Mouse (Mus musculus) 416B (cell line): ENCODE results near the gene Cdk19.
"Not testable (repeated sequence)": the region's sequence is repeated elsewhere in the genome, so short reads cannot be mapped to it uniquely, and the experiment has no call there.

Source experiments
- DNase-seq: peaks from one replicate; pipeline ENCODE4 v3.0.0; 2011; ENCODE audit warnings: low read depth

Gene Cdk19

GRCm38 (mm10) chr10:40523312-40523975, 184.1 kb downstream of the Cdk19 start:
- DNase-seq: no peak

- peak; percentile 77 for DNase-seq
Observed at GRCm38 (mm10) chr10:40524032-40524806, 184.9 kb downstream of the Cdk19 start.

- DNase-seq: peak; percentile 90
Observed at GRCm38 (mm10) chr10:40524991-40525390, 185.6 kb downstream of the Cdk19 start.

DNA sequence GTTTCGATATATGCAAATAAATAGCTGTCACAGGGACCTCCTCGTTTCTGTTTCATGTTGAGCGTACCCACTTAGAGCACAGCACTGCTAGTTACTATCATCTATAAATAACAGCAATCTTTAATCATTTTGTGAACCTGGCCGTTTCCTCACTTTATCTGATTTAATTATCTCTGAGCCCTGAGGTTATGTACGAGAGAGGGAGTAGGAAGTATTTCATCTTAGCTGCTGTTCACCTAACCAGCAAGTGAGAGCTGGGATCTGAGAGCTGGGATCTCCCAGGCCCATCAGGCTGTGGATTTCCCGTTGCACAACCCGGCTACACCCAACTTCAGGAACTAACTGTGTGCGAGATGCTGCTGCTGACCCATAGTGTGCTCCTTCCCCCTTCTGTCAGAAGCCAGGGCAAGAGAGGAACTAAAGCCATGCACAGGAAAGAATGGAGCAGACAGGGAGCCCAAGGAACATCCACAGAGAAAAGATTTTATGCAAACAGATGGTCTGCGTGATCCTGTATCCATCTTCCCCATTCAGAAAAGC, 186.3 kb downstream of the Cdk19 start:
- DNase-seq: peak; percentile 94

DNA sequence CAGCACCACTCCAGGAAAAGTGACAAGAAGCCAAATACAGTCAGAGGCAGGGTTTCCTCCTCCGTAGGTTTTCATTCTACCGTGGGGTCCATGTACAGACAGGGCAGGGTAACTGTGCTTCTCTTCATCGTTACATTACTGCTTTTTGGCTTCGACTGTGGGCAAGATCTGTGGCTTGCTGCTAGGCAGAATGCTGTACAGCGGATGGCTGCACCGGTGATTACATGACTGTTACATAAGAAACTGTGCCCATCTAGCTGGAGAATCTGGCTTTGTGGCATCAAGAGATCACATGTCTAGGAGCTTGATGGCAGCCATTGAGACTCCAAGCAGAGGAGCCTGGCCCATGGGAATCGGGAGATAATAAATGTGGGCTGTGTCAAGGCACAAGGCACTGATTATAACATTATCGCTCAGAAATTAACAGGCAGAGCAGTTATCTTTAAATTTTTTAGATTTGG, 187.0 kb downstream of the Cdk19 start:
- peak; percentile 90 for DNase-seq

DNA sequence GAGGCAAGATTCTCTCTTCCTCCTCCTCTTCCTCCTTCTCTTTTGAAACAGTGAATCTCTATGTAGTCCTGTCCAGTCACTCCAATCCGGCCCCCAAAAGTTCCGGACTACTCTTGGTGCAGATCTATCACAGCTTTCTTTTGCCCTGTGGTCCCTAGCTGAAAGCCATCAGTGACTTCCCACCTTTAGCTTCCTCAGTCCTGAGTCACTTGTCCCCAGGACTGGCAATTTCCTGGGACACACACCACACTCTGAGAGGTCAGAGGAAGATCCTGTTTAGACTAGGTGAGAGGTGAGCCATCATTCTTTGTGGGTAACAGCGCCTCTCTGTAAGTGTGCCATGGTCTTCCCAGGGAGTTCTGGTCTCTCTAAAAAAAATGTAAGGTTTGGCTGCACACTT, 187.6 kb downstream of the Cdk19 start:
- DNase-seq: peak; percentile 26

DNA sequence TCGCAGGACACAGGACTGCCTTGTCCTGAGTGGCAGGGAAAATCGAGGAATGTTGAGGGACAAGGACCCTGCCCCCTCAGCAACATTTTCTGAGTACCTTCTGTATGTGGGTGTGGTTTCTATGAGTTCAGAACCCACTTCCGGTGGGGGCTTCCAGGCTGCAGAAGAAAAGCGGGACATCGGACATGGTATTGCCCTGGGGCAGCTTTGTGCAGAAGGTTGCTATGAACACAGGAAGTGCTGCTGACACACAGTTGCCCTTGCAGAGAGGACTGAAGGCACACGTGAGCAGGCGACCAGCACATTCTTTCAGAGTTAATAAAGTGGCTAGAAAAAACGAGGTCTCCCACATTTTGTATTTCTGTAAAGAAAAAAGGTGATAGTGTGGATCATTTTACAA, 188.2 kb downstream of the Cdk19 start:
- DNase-seq: peak; percentile 88

DNA sequence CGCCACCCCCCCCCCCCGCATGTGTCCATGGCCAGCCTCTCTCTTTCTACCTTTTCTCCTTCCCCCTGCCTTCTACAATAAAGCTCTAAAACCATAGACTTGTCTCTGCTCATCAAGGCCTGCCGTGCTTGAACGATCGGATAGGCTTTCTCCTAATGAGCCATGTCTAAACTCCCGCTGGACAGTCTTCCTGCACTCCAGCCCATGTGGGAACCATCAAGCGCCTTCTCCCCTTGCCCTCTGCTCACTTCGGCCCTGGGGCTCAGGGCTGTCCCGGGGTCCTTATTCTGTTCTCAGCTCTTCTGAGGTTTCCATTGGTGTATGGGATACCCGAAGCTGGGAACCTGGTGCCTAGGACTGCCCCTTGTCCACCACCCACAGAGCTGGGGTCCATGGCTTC, 189.3 kb downstream of the Cdk19 start:
- DNase-seq: no peak

DNA sequence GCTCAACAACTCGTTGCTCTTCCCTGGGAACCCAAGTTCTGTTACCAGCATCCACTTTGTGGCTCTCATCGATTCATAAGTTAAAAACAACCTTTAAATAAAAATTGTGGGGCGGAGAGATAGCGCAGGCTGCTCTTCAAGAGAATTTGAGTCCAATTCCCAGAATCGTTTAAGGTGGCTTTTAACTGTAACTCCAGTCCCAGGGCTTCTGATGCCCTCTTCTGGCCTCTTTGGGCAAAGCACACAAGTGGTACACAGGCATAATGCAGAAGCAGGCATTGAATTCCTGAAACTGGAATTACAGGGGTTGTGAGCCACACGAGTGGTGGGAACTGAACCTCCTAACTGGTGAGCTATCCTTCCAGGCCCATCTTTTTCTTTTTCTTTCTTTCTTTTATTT, 190.3 kb downstream of the Cdk19 start:
- DNase-seq: peak; percentile 85

GRCm38 (mm10) chr10:40530661-40531060, 191.3 kb downstream of the Cdk19 start:
- DNase-seq: no peak

DNA sequence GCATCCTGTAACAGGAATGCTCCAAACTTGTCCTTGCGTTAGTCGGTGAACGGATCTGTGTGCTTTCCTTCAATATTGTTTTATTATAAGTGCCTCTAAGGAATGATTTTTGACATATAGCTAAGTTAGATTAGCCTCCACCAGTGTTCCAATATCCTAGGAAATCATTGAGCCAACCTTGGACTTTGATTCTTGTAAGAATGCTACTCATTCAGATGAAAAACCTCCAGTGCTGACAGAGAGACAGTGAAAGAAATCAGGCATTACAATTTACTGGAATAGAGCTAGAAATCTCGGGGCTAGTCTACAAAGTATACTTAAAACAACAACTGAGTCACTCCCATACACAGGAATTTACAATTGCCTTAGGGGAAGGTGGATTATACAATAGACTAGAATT, 193.2 kb downstream of the Cdk19 start:
- DNase-seq: not testable (repeated sequence)
